ENCODE assay signal across 10 mouse cellular contexts in the genomic region with DNA sequence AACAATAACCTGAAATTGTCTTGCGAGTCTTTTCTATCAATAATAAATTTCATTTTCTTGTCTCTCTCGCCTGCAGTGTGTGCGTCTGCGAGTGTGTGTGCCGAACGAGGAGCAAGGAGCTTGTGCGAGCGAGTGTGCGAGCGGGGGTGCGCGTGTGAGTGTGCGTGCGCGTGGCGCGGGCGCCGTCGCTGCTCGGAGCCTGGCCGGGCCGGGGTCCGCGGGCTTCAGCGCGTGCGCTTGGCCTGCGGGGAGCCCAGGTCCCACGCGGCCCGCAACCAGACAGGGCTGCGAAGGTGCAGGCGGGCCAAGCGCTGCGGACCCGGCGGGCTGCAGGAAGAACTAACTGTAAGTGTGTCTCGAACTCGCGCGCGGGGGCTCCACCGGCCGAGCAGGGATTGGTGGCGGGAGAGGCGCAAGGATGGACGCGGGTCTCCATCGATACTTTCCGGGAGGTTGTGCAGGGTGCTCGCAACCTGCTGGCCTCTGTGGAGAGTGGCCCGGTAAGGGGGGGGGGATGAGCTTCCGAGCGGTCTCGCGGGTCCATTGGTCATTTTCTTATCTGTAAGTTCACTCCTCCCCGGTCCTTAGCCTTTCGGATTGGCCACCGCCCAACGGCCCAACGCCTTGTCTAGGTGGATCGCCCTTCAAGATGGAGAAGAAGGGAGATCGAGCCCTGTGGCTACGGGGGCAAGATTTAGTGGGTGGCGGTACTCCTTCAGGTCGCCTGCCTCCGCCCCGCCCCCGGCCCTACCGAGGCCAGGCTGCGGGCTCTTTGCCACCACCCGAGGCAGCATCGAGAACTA. TPM values are rescaled to one million over a fixed set of nuclear protein-coding genes. Genes with fewer than 3 reads are reported as not detected.
DNase-seq lines count a peak whose midpoint lies in the region; ATAC-seq lines count a peak whose summit lies in the region.
"Had no signal": no experiment of that assay in that cellular context is flagged by ENCODE, and none has a peak within 500 bp of the region (broad histone marks: within the 10 kb centered on the region; RNA-seq: fewer than 3 reads in every experiment).

No protein-coding gene starts in this region.

- no peak for DNase-seq in heart, adult 8-10 months (ENCODE audit: low spot score)
- DNase-seq in embryo, embryonic 9.5 days (ENCODE audit: extremely low spot score), result peak; percentile 66
- peak; percentile 66 for DNase-seq in neural tube, embryonic 10.5 days (ENCODE audit: extremely low spot score, low spot score)
- no peak for DNase-seq in MN1 (ENCODE audit: low spot score)
- DNase-seq in thymus, postnatal 0 days (ENCODE audit: low spot score), result no peak
- no peak for DNase-seq in kidney, postnatal 4 days
- DNase-seq: thymus, postnatal 14 days had no signal

- no peak overlapping the region for H3K27ac ChIP-seq in heart, embryonic 13.5 days (replicated peaks)
- peak overlapping the region; percentile 29 for H3K27ac ChIP-seq in hindbrain, embryonic 16.5 days (ENCODE audit: low read depth, low read length)

- no peaks in the 10 kb centered on the region for H3K36me3 ChIP-seq in heart, embryonic 13.5 days
- H3K36me3 ChIP-seq in hindbrain, embryonic 16.5 days (ENCODE audit: control insufficient read depth, insufficient read depth, low read length), result no peaks in the 10 kb centered on the region

- peaks cover 30% of the 10 kb centered on the region for H3K4me1 ChIP-seq in heart, embryonic 13.5 days
- peaks cover 9% of the 10 kb centered on the region; the same call in 1 of the 2 replicates for H3K4me1 ChIP-seq in hindbrain, embryonic 16.5 days (ENCODE audit: control insufficient read depth, insufficient read depth, low read depth, low read length)

- ATAC-seq in heart, embryonic 13.5 days (ENCODE audit: extremely low read depth, insufficient number of reproducible peaks, low FRiP score, low TSS enrichment), result no peak
- 0 out of 2 replicates have a peak, but pooled peaks have one; percentile 25 for ATAC-seq in hindbrain, embryonic 16.5 days

- no peaks in the 10 kb centered on the region for H3K9me3 ChIP-seq in heart, embryonic 13.5 days
- no peaks in the 10 kb centered on the region for H3K9me3 ChIP-seq in hindbrain, embryonic 16.5 days (ENCODE audit: control insufficient read depth, low read length)

- H3K27me3 ChIP-seq in heart, embryonic 13.5 days (replicated peaks), result peaks cover 100% of the 10 kb centered on the region
- H3K27me3 ChIP-seq in hindbrain, embryonic 16.5 days (replicated peaks; ENCODE audit: control insufficient read depth, insufficient read depth, low read length), result peaks cover 41% of the 10 kb centered on the region

- peak overlapping the region; percentile 42 for H3K4me3 ChIP-seq in heart, embryonic 13.5 days
- peak overlapping the region; percentile 41 for H3K4me3 ChIP-seq in hindbrain, embryonic 16.5 days (ENCODE audit: low read length)

- peak overlapping the region; percentile 67 for H3K4me2 ChIP-seq in heart, embryonic 13.5 days
- H3K4me2 ChIP-seq in hindbrain, embryonic 16.5 days (ENCODE audit: low read length), result peak overlapping the region; percentile 62

- 0 out of 2 replicates have a peak overlapping the region, but pooled peaks have one; percentile 39 for H3K9ac ChIP-seq in heart, embryonic 13.5 days
- peak overlapping the region; percentile 59 for H3K9ac ChIP-seq in hindbrain, embryonic 16.5 days (ENCODE audit: low read depth, low read length)

- under 1% methylated on average over 74 of the region's 74 CpGs for WGBS in heart, embryonic 13.5 days
- under 1% methylated on average over 74 of the region's 74 CpGs for WGBS in hindbrain, embryonic 16.5 days

RNA-seq across cellular contexts. Expression of gene Sox1, which starts 9.2 kb away (rescaled TPM):
- polyA plus RNA-seq in heart, embryonic 13.5 days (2015; fragmentation: Nextera tagmentation; extraction: Ambion mirVana), result not detected in 2 replicates
- not detected for total RNA-seq in heart, adult 8-10 months (2022)
- 1.2 and 1.4 TPM in 2 replicates for polyA plus RNA-seq in hindbrain, embryonic 16.5 days (2015; fragmentation: Nextera tagmentation; extraction: Ambion mirVana)
- not detected in 2 replicates for polyA plus RNA-seq in thymus, postnatal 0 days (2015; fragmentation: Nextera tagmentation; extraction: Ambion mirVana)
- total RNA-seq: CH12.LX had no signal

Comparison
In these comparisons a context has a peak if more than half of its experiments do, and no peak if none do; other contexts are left out.
1. DNase-seq: peak in embryo, embryonic 9.5 days (single experiment) and neural tube, embryonic 10.5 days (single experiment); none in heart, adult 8-10 months (single experiment), MN1 (single experiment), thymus, postnatal 0 days (single experiment) and kidney, postnatal 4 days (0 of 2).